Mouse (Mus musculus) spleen, adult 2 months (tissue): ENCODE results near the gene Gabra1.

Experiments used
- CTCF ChIP-seq: fragments of 200-500 bp; IDR thresholded peaks from 2 replicates; pipeline ENCODE4 v1.5.1; 2011; ENCODE audit warnings: mild to moderate bottlenecking, inconsistent platforms; ENCODE audit not compliant: insufficient read depth, insufficient read length, insufficient replicate concordance; ENCODE audit errors: extremely low read depth
- POLR2A ChIP-seq: fragments of 200-500 bp; IDR thresholded peaks from 2 replicates; pipeline ENCODE4 v1.6.1; 2011; ENCODE audit warnings: low read depth, low read length, inconsistent platforms

DNA sequence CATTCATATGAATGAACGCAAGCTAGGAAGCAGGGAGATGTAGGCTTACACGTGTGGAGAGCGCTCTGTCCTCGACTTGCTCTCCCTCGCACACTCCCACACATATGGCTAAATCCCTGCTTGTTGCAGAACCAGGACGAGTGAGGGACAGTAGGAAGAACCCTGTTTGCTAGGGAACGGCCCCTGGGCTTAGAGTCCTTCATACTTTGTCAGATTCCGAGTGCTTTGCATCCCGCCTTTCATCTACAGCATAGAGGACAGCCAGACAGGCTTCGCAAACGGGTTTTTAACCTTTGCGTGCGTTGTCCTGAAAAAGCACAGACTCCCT lies at the start of gene Gabra1:
- TF ChIP-seq CTCF: no peak
- no peak for TF ChIP-seq POLR2A
